Mouse (Mus musculus): Measurements from ENCODE around the gene Gm13277.
"Not testable (repeated sequence)": the region's sequence is repeated elsewhere in the genome, so short reads cannot be mapped to it uniquely, and the experiment has no call there.

DNA sequence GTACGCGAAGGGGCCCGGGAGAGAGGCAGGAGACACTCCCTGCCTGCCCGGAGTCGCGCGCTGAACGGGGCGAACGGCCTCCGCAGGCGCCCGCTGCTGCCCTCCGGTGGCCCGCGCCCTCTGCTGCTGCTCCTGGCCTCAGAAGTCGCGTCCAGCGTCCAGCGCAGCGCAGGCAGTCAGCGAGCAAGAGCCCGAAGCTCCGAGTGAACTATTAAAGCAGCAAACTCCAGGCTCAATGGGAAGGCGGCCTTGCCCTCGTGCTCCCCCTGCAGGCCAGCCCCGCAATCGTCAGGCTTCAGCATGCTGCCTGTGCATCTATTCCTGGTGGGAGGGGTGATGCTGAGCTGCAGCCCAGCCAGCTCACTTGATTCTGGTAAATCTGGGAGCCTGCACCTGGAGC, 2.8 kb downstream of the Gm13277 start, which contains the start of gene Gm13278:
- not testable (repeated sequence) for TF ChIP-seq CTCF, EP300 (IDR thresholded peaks at IDR 0.05; ENCODE audit: low read depth)

All from heart, postnatal 0 days (tissue).